Comparison of ENCODE assay signal across 8 mouse cellular contexts in genomic region chr7:127876041-127876466, GRCm38 (mm10). TPM values are rescaled to one million over a fixed set of nuclear protein-coding genes. Genes with fewer than 3 reads are reported as not detected.
A peak's percentile ranks its signal among the peaks of the same experiment; 100 is the strongest.
DNase-seq lines count a peak whose midpoint lies in the region; ATAC-seq and TF ChIP-seq lines count a peak whose summit lies in the region.

TSS of gene Zfp646 (plus strand) at chr7:127876221.

- H3K27me3 ChIP-seq in forebrain, embryonic 16.5 days (replicated peaks; ENCODE audit: control insufficient read depth, insufficient read depth, low read length) = no peaks in the 10 kb centered on the region
- H3K27me3 ChIP-seq in neural tube, embryonic 15.5 days (replicated peaks) = no peaks in the 10 kb centered on the region

- peak within 1 kb of the TSS; percentile 91 for H3K27ac ChIP-seq in bone marrow, adult 2 months (ENCODE audit: control insufficient read depth, insufficient read depth, low read depth, low read length, poor library complexity)
- peak within 1 kb of the TSS; percentile 100 for H3K27ac ChIP-seq in forebrain, embryonic 16.5 days (ENCODE audit: low read length)
- peak within 1 kb of the TSS; percentile 99 for H3K27ac ChIP-seq in layer of hippocampus, adult 2 months
- H3K27ac ChIP-seq in neural tube, embryonic 15.5 days (replicated peaks) = peak within 1 kb of the TSS; percentile 100

- peak; percentile 61 to 66 for DNase-seq in CD8-positive naive resting alpha-beta T cell, adult 2 months (ENCODE audit: low read depth in 2 of 2, low spot score in 2 of 2)
- DNase-seq in heart, postnatal 4 days = peak; percentile 76
- peak; percentile 66 to 67 for DNase-seq in layer of hippocampus, adult 2 months (ENCODE audit: low spot score in 2 of 2)
- DNase-seq in lung, adult 2 months = no peak
- peak; percentile 84 for DNase-seq in thymus, postnatal 0 days (ENCODE audit: low spot score)

- peak; percentile 89 for ATAC-seq in forebrain, embryonic 16.5 days
- peak; percentile 92 for ATAC-seq in neural tube, embryonic 15.5 days (ENCODE audit: low FRiP score)

- under 1% methylated on average over 41 of the region's 41 CpGs for WGBS in bone marrow, adult 2 months
- under 1% methylated on average over 41 of the region's 41 CpGs for WGBS in forebrain, embryonic 16.5 days
- under 1% methylated on average over 41 of the region's 41 CpGs for WGBS in lung, adult 2 months
- WGBS in neural tube, embryonic 15.5 days = under 1% methylated on average over 41 of the region's 41 CpGs

- H3K36me3 ChIP-seq in forebrain, embryonic 16.5 days (ENCODE audit: control insufficient read depth, insufficient read depth) = peaks cover 23% of the 10 kb centered on the region
- H3K36me3 ChIP-seq in neural tube, embryonic 15.5 days = peaks cover 36% of the 10 kb centered on the region

- H3K9me3 ChIP-seq in forebrain, embryonic 16.5 days (ENCODE audit: control insufficient read depth, low read length) = no peaks in the 10 kb centered on the region
- no peaks in the 10 kb centered on the region for H3K9me3 ChIP-seq in neural tube, embryonic 15.5 days (replicated peaks)

- peak within 1 kb of the TSS; percentile 92 for H3K4me3 ChIP-seq in bone marrow, adult 2 months (replicated peaks; ENCODE audit: control insufficient read depth, low read depth, low read length)
- H3K4me3 ChIP-seq in forebrain, embryonic 16.5 days (replicated peaks; ENCODE audit: low read length) = peak within 1 kb of the TSS; percentile 93
- peak within 1 kb of the TSS; percentile 99 for H3K4me3 ChIP-seq in layer of hippocampus, adult 2 months
- peak within 1 kb of the TSS; percentile 98 for H3K4me3 ChIP-seq in lung, adult 2 months (replicated peaks; ENCODE audit: extremely low read depth, low read depth, low read length)
- peak within 1 kb of the TSS; percentile 98 for H3K4me3 ChIP-seq in neural tube, embryonic 15.5 days (replicated peaks)

- H3K9ac ChIP-seq in forebrain, embryonic 16.5 days (replicated peaks; ENCODE audit: low read depth, low read length) = peak within 1 kb of the TSS; percentile 100
- H3K9ac ChIP-seq in neural tube, embryonic 15.5 days (replicated peaks) = peak within 1 kb of the TSS; percentile 98

- H3K4me1 ChIP-seq in bone marrow, adult 2 months (ENCODE audit: control insufficient read depth, insufficient read depth, low read length) = no peaks in the 10 kb centered on the region
- H3K4me1 ChIP-seq in forebrain, embryonic 16.5 days (replicated peaks; ENCODE audit: control insufficient read depth, insufficient read depth, low read length) = peaks cover 27% of the 10 kb centered on the region
- peaks cover 5% of the 10 kb centered on the region for H3K4me1 ChIP-seq in lung, adult 2 months (ENCODE audit: control insufficient read depth, insufficient read depth, low read length)
- H3K4me1 ChIP-seq in neural tube, embryonic 15.5 days = peaks cover 44% of the 10 kb centered on the region

- peak within 1 kb of the TSS; percentile 70 for H3K4me2 ChIP-seq in forebrain, embryonic 16.5 days (ENCODE audit: low read length)
- peak within 1 kb of the TSS; percentile 83 for H3K4me2 ChIP-seq in neural tube, embryonic 15.5 days

- TF ChIP-seq CTCF in bone marrow, adult 2 months (IDR thresholded peaks at IDR 0.05; ENCODE audit: control insufficient read depth, insufficient read depth, low read length) = no peak
- TF ChIP-seq CTCF in layer of hippocampus, adult 2 months (conservative IDR thresholded peaks at IDR 0.05) = no peak
- no peak for TF ChIP-seq CTCF in lung, adult 2 months (IDR thresholded peaks at IDR 0.05; ENCODE audit: insufficient read depth, low read length)

- no peak for TF ChIP-seq POLR2A in bone marrow, adult 2 months (IDR thresholded peaks at IDR 0.05; ENCODE audit: borderline replicate concordance, control insufficient read depth, low read depth, low read length)
- TF ChIP-seq POLR2A in lung, adult 2 months (IDR thresholded peaks at IDR 0.05; ENCODE audit: borderline replicate concordance, extremely low read depth, low read depth, low read length) = peak; percentile 44

RNA-seq across cellular contexts. Expression of gene Zfp646, which starts in this region (rescaled TPM):
- polyA plus RNA-seq in bone marrow, adult 2 months (2011; ENCODE audit: insufficient read depth, insufficient read length, low replicate concordance, missing spikeins) = 15.9 and 24.7 TPM in 2 replicates
- polyA plus RNA-seq in forebrain, embryonic 16.5 days (2015; fragmentation: Nextera tagmentation; extraction: Ambion mirVana) = 14.4 and 15.4 TPM in 2 replicates
- total RNA-seq in heart, postnatal 4 days (2021) = 10 to 100 TPM; 24.3 to 25.2 TPM
- 10 to 100 TPM; 33.3 to 35.8 TPM for total RNA-seq in layer of hippocampus, adult 2 months (2021)
- polyA plus RNA-seq in lung, adult 2 months (2012; rRNA removed) = 22.0 and 23.4 TPM in 2 replicates
- 7.0 and 8.6 TPM in 2 replicates for polyA plus RNA-seq in neural tube, embryonic 15.5 days (2015; fragmentation: Nextera tagmentation; extraction: Ambion mirVana)
- 12.9 and 13.8 TPM in 2 replicates for polyA plus RNA-seq in thymus, postnatal 0 days (2015; fragmentation: Nextera tagmentation; extraction: Ambion mirVana)
